ENCODE assay signal across 8 mouse cellular contexts in the genomic region with DNA sequence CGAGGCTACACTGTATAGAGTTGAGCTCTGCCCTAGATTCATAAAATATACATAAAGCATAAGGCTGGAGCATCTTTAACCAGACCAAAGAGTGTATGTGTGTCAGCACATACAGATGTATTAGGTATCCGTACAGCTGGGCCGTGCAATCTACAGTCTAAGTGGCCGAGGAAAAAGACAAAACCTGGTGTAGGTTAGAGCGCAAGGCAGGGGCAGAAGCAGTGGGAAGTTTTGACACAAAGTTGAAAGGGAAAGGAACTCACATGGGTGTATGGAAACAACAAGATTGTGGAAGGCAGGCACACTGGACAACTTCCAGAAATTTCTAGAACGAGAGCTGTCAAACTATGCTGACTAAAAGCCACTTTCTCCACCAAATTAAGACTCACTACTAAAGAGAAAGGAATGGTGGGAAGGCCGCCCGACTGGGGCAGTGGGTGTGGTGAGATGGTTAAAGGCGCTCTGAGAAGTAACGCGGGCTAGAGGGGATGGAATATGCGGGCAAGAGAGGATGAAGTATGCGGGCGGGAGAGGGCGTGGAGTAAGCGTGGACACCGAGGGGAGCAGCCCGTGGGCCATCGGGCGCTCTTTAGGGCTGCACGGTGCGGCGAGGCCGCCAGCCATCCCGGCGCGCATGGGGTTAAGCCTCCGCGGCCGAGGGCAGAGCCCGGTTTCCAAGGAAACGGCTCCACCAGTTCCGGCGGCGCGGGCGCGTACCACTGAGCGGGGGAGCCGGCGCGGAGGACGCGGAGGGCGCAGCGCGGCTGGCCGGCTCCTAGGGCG. TPM values are rescaled to one million over a fixed set of nuclear protein-coding genes. Genes with fewer than 3 reads are reported as not detected.
DNase-seq lines count a peak whose midpoint lies in the region; ATAC-seq and TF ChIP-seq lines count a peak whose summit lies in the region.

No protein-coding gene starts in this region.

- peak overlapping the region; percentile 90 for H3K9ac ChIP-seq in embryonic facial prominence, embryonic 13.5 days
- H3K9ac ChIP-seq in heart, adult 2 months (ENCODE audit: low read depth, low read length), result peak overlapping the region; percentile 96
- peak overlapping the region; percentile 86 for H3K9ac ChIP-seq in limb, embryonic 13.5 days
- peak overlapping the region; percentile 95 for H3K9ac ChIP-seq in midbrain, embryonic 15.5 days

- 1% methylated on average over 49 of the region's 49 CpGs for WGBS in embryonic facial prominence, embryonic 13.5 days
- WGBS in heart, adult 2 months, result 1% methylated on average over 49 of the region's 49 CpGs
- WGBS in kidney, adult 2 months, result under 1% methylated on average over 49 of the region's 49 CpGs
- WGBS in limb, embryonic 13.5 days, result 2% methylated on average over 37 of the region's 49 CpGs
- 2% methylated on average over 48 of the region's 49 CpGs for WGBS in midbrain, embryonic 15.5 days

- no peaks in the 10 kb centered on the region for H3K27me3 ChIP-seq in embryonic facial prominence, embryonic 13.5 days
- H3K27me3 ChIP-seq in heart, adult 2 months (ENCODE audit: control insufficient read depth, insufficient read depth, low read length), result no peaks in the 10 kb centered on the region
- H3K27me3 ChIP-seq in kidney, adult 2 months (replicated peaks; ENCODE audit: control insufficient read depth, insufficient read depth, low read length), result no peaks in the 10 kb centered on the region
- no peaks in the 10 kb centered on the region for H3K27me3 ChIP-seq in limb, embryonic 13.5 days
- H3K27me3 ChIP-seq in midbrain, embryonic 15.5 days (replicated peaks), result no peaks in the 10 kb centered on the region

- no peak for TF ChIP-seq EP300 in heart, adult 2 months (IDR thresholded peaks at IDR 0.05; ENCODE audit: insufficient read depth, low read depth, low read length)

- TF ChIP-seq POLR2A in heart, adult 2 months (IDR thresholded peaks at IDR 0.05; ENCODE audit: insufficient read depth, low read depth, low read length), result peak; percentile 20; the same call in 1 of the 2 replicates
- peak; percentile 5 for TF ChIP-seq POLR2A in kidney, adult 2 months (IDR thresholded peaks at IDR 0.05; ENCODE audit: low read depth, low read length)

- DNase-seq in 3134 (ENCODE audit: extremely low read depth, insufficient read length, low spot score), result peak; percentile 95
- peak; percentile 88 to 93 for DNase-seq in adrenal gland, postnatal 36 days
- DNase-seq in heart, adult 2 months, result peak; percentile 91 to 92
- DNase-seq in kidney, adult 2 months, result peak; percentile 92
- peak; percentile 74 to 81 for DNase-seq in spleen, adult 18-20 months

- peak overlapping the region; percentile 99 for H3K27ac ChIP-seq in embryonic facial prominence, embryonic 13.5 days
- H3K27ac ChIP-seq in heart, adult 2 months, result peak overlapping the region; percentile 99
- peak overlapping the region; percentile 97 for H3K27ac ChIP-seq in kidney, adult 2 months (ENCODE audit: insufficient read depth, low read depth, low read length)
- H3K27ac ChIP-seq in limb, embryonic 13.5 days, result peak overlapping the region; percentile 97
- H3K27ac ChIP-seq in midbrain, embryonic 15.5 days, result peak overlapping the region; percentile 100

- ATAC-seq in embryonic facial prominence, embryonic 13.5 days (ENCODE audit: insufficient number of reproducible peaks, insufficient read depth, low FRiP score, low TSS enrichment, low read depth), result peak; percentile 91
- peak; percentile 92 for ATAC-seq in limb, embryonic 13.5 days (ENCODE audit: low FRiP score, low read depth)
- ATAC-seq in midbrain, embryonic 15.5 days (replicated peaks), result peak; percentile 94

- H3K4me1 ChIP-seq in embryonic facial prominence, embryonic 13.5 days, result peaks cover 54% of the 10 kb centered on the region
- H3K4me1 ChIP-seq in heart, adult 2 months (ENCODE audit: control insufficient read depth, insufficient read depth, low read length), result peaks cover 6% of the 10 kb centered on the region
- peaks cover 12% of the 10 kb centered on the region; the same call in 1 of the 2 replicates for H3K4me1 ChIP-seq in kidney, adult 2 months (ENCODE audit: control insufficient read depth, insufficient read depth, low read length)
- peaks cover 52% of the 10 kb centered on the region for H3K4me1 ChIP-seq in limb, embryonic 13.5 days
- H3K4me1 ChIP-seq in midbrain, embryonic 15.5 days, result peaks cover 38% of the 10 kb centered on the region

- H3K79me2 ChIP-seq in heart, adult 2 months (replicated peaks; ENCODE audit: control insufficient read depth, insufficient read depth, low read length), result no peaks in the 10 kb centered on the region

- peak overlapping the region; percentile 100 for H3K4me2 ChIP-seq in embryonic facial prominence, embryonic 13.5 days
- peak overlapping the region; percentile 100 for H3K4me2 ChIP-seq in limb, embryonic 13.5 days (replicated peaks)
- peak overlapping the region; percentile 98 for H3K4me2 ChIP-seq in midbrain, embryonic 15.5 days

- intact Hi-C loops in heart, adult 2 months (cut with DNase I), result no loop called here

- no peaks in the 10 kb centered on the region for H3K9me3 ChIP-seq in embryonic facial prominence, embryonic 13.5 days
- no peaks in the 10 kb centered on the region for H3K9me3 ChIP-seq in limb, embryonic 13.5 days
- no peaks in the 10 kb centered on the region for H3K9me3 ChIP-seq in midbrain, embryonic 15.5 days

- peak overlapping the region; percentile 81 for H3K4me3 ChIP-seq in embryonic facial prominence, embryonic 13.5 days
- H3K4me3 ChIP-seq in heart, adult 2 months, result peak overlapping the region; percentile 67
- H3K4me3 ChIP-seq in kidney, adult 2 months (ENCODE audit: insufficient read depth, low read depth, low read length), result peak overlapping the region; percentile 81
- H3K4me3 ChIP-seq in limb, embryonic 13.5 days, result peak overlapping the region; percentile 80
- peak overlapping the region; percentile 90 for H3K4me3 ChIP-seq in midbrain, embryonic 15.5 days

- H3K36me3 ChIP-seq in embryonic facial prominence, embryonic 13.5 days, result peaks cover 20% of the 10 kb centered on the region
- no peaks in the 10 kb centered on the region for H3K36me3 ChIP-seq in heart, adult 2 months (ENCODE audit: control insufficient read depth, insufficient read depth, low read length)
- H3K36me3 ChIP-seq in kidney, adult 2 months (ENCODE audit: control insufficient read depth, insufficient read depth, low read length), result no peaks in the 10 kb centered on the region
- peaks cover 5% of the 10 kb centered on the region; the same call in 1 of the 2 replicates for H3K36me3 ChIP-seq in limb, embryonic 13.5 days
- no peaks in the 10 kb centered on the region for H3K36me3 ChIP-seq in midbrain, embryonic 15.5 days (replicated peaks)

- no peak for TF ChIP-seq CTCF in heart, adult 2 months (IDR thresholded peaks at IDR 0.05)
- no peak for TF ChIP-seq CTCF in kidney, adult 2 months (conservative IDR thresholded peaks at IDR 0.05; ENCODE audit: insufficient read depth, insufficient read length, low read depth, low read length)

RNA-seq across cellular contexts. Expression of gene Fbxl14, which starts 0.7 kb away (rescaled TPM):
- total RNA-seq in adrenal gland, postnatal 36 days (2021), result 10 to 100 TPM; 31.9 to 36.0 TPM
- polyA plus RNA-seq in embryonic facial prominence, embryonic 13.5 days (2015; fragmentation: Nextera tagmentation; extraction: Ambion mirVana), result 3.2 and 3.8 TPM in 2 replicates
- total RNA-seq in heart, adult 2 months (2021), result 10 to 100 TPM; 16.0 to 16.6 TPM
- 19.7 and 20.3 TPM in 2 replicates for polyA plus RNA-seq in heart, adult 2 months (2012; rRNA removed)
- 38.6 and 47.8 TPM in 2 replicates for polyA plus RNA-seq in kidney, adult 2 months (2012; rRNA removed)
- polyA plus RNA-seq in limb, embryonic 13.5 days (2015; fragmentation: Nextera tagmentation; extraction: Ambion mirVana), result 2.9 and 4.1 TPM in 2 replicates
- polyA plus RNA-seq in midbrain, embryonic 15.5 days (2015; fragmentation: Nextera tagmentation; extraction: Ambion mirVana), result 2.4 and 2.5 TPM in 2 replicates

Comparison
In these comparisons a context has a peak if more than half of its experiments do, and no peak if none do; other contexts are left out.
1. Peak in every context shown above with its lines: DNase-seq, ATAC-seq, H3K4me3 ChIP-seq and H3K27ac ChIP-seq.